Mouse (Mus musculus) heart, embryonic 16.5 days (tissue): ENCODE data around the gene Siglecg. TPM values are rescaled to one million over a fixed set of nuclear protein-coding genes. Genes with fewer than 3 reads are reported as not detected.
"Not testable (repeated sequence)": the region's sequence is repeated elsewhere in the genome, so short reads cannot be mapped to it uniquely, and the experiment has no call there.

Source experiments
- ATAC-seq: fragments of 200-750 bp; cut with Nextera tagmentation; replicated peaks from 2 replicates; pipeline ENCODE4 v1.8.0; 2017; ENCODE audit warnings: moderate number of reproducible peaks; ENCODE audit not compliant: insufficient read depth, low FRiP score; ENCODE audit errors: extremely low read depth
- H3K27ac ChIP-seq: fragments of 300-500 bp; sonication (generic); 2 replicates; pipeline ENCODE4 v1.5.1; 2014; ENCODE audit warnings: mild to moderate bottlenecking, low read length, control low read depth, moderate library complexity
- H3K27me3 ChIP-seq: fragments of 300-500 bp; sonication (generic); 2 replicates; pipeline ENCODE4 v1.6.1; 2014; ENCODE audit warnings: low read length, mixed read lengths; ENCODE audit not compliant: control insufficient read depth, insufficient read depth
- H3K36me3 ChIP-seq: fragments of 300-500 bp; sonication (generic); 2 replicates; pipeline ENCODE4 v1.6.1; 2014; ENCODE audit not compliant: control insufficient read depth, insufficient read depth
- H3K4me1 ChIP-seq: fragments of 300-500 bp; sonication (generic); 2 replicates; pipeline ENCODE4 v1.6.1; 2014; ENCODE audit warnings: low read length, mixed read lengths; ENCODE audit not compliant: control insufficient read depth, insufficient read depth
- H3K4me2 ChIP-seq: fragments of 300-500 bp; sonication (generic); 2 replicates; pipeline ENCODE4 v1.6.1; 2014; ENCODE audit warnings: low read depth, mild to moderate bottlenecking, control low read depth, low read length
- H3K4me3 ChIP-seq: fragments of 300-500 bp; sonication (generic); 2 replicates; pipeline ENCODE4 v1.5.1; 2014; ENCODE audit warnings: mild to moderate bottlenecking, control low read depth, low read length
- H3K9ac ChIP-seq: fragments of 300-500 bp; sonication (generic); 2 replicates; pipeline ENCODE4 v1.6.1; 2014; ENCODE audit warnings: low read length, control low read depth
- H3K9me3 ChIP-seq: fragments of 300-500 bp; sonication (generic); replicated peaks from 2 replicates; pipeline ENCODE4 v1.6.1; 2016; ENCODE audit warnings: low read length; ENCODE audit not compliant: control insufficient read depth
- WGBS: fragments of 180-500 bp; shearing (Covaris S2); extraction: QIAGEN DNeasy Blood & Tissue Kit; methylation state at CpG from one replicate; pipeline ENCODE4 v1.1.7; 2014; 5-methylcytosine and 5-hydroxymethylcytosine counted together
- polyA plus RNA-seq: library from polyadenylated mRNA; unstranded; fragments of >200 nt; fragmentation: Nextera tagmentation; extraction: Ambion mirVana; gene quantifications from 2 replicates; pipeline ENCODE4 v1.2.1, GENCODE M21; 2015

The Siglecg gene
- polyA plus RNA-seq, 1 experiment from 2014 or later, result 0.17 TPM

- Histone ChIP-seq H3K27me3 (no peaks in the 10 kb centered on the region), H3K4me2 (no peak overlapping the region), H3K9me3 (no peaks in the 10 kb centered on the region), H3K27ac (no peak overlapping the region), H3K4me3 (no peak overlapping the region), H3K36me3 (no peaks in the 10 kb centered on the region), H3K4me1 (no peaks in the 10 kb centered on the region), H3K9ac (no peak overlapping the region)
- 57% methylated on average over 3 of the region's 3 CpGs for WGBS
- ATAC-seq, result no peak
Measured at GRCm38 (mm10) chr7:43409084-43409483, 1.1 kb downstream of the Siglecg start.

- H3K36me3 ChIP-seq, H3K4me2 ChIP-seq, H3K27me3 ChIP-seq, H3K27ac ChIP-seq, H3K9me3 ChIP-seq, ATAC-seq, H3K4me1 ChIP-seq, H3K9ac ChIP-seq, H3K4me3 ChIP-seq: not testable (repeated sequence)
- 31% methylated on average over 4 of the region's 4 CpGs for WGBS
Measured at GRCm38 (mm10) chr7:43411724-43412123, 3.7 kb downstream of the Siglecg start.

- 82% methylated on average over 10 of the region's 10 CpGs for WGBS
- H3K27ac ChIP-seq, result no peak overlapping the region
- no peaks in the 10 kb centered on the region for H3K27me3 ChIP-seq
- no peaks in the 10 kb centered on the region for H3K4me1 ChIP-seq
- no peaks in the 10 kb centered on the region for H3K9me3 ChIP-seq
- H3K36me3 ChIP-seq, result no peaks in the 10 kb centered on the region
- H3K9ac ChIP-seq, result no peak overlapping the region
- no peak for ATAC-seq
- no peak overlapping the region for H3K4me3 ChIP-seq
- H3K4me2 ChIP-seq, result no peak overlapping the region
Measured at GRCm38 (mm10) chr7:43417298-43417697, 9.3 kb downstream of the Siglecg start.

- Histone ChIP-seq H3K27me3 (no peaks in the 10 kb centered on the region), H3K4me1 (peaks cover 2% of the 10 kb centered on the region; the same call in 1 of the 2 replicates), H3K9ac (no peak overlapping the region), H3K4me2 (peak overlapping the region; percentile 41; the same call in 1 of the 2 replicates), H3K4me3 (no peak overlapping the region), H3K27ac (no peak overlapping the region), H3K36me3 (no peaks in the 10 kb centered on the region), H3K9me3 (no peaks in the 10 kb centered on the region)
- WGBS, result 9% methylated on average over 11 of the region's 11 CpGs
- ATAC-seq, result peak; percentile 87
Measured at GRCm38 (mm10) chr7:43422995-43423617, 15.1 kb downstream of the Siglecg start.

- Histone ChIP-seq H3K27ac (no peak overlapping the region), H3K9me3 (no peaks in the 10 kb centered on the region), H3K4me3 (no peak overlapping the region), H3K36me3 (no peaks in the 10 kb centered on the region), H3K4me2 (no peak overlapping the region), H3K9ac (no peak overlapping the region), H3K27me3 (no peaks in the 10 kb centered on the region), H3K4me1 (peaks cover 2% of the 10 kb centered on the region; the same call in 1 of the 2 replicates)
- no peak; the same call in 1 of the 2 replicates for ATAC-seq
- WGBS, result 53% methylated on average over 3 of the region's 3 CpGs
Measured at GRCm38 (mm10) chr7:43423991-43424625, 16.1 kb downstream of the Siglecg start.

- Histone ChIP-seq H3K9me3 (no peaks in the 10 kb centered on the region), H3K27me3 (no peaks in the 10 kb centered on the region), H3K36me3 (no peaks in the 10 kb centered on the region), H3K27ac (no peak within 1 kb of the TSS), H3K9ac (no peak within 1 kb of the TSS), H3K4me2 (no peak within 1 kb of the TSS), H3K4me3 (no peak within 1 kb of the TSS), H3K4me1 (peaks cover 2% of the 10 kb centered on the region; the same call in 1 of the 2 replicates)
- 72% methylated on average over 8 of the region's 8 CpGs for WGBS
- ATAC-seq, result no peak
Measured at GRCm38 (mm10) chr7:43427406-43427805, 19.4 kb downstream of the Siglecg start, which contains the start of gene Lim2. Gene Lim2, plus strand, starts transcription at chr7:43427670.

- H3K4me2 ChIP-seq, result no peak overlapping the region
- no peak overlapping the region for H3K9ac ChIP-seq
- H3K9me3 ChIP-seq, result no peaks in the 10 kb centered on the region
- no peaks in the 10 kb centered on the region for H3K4me1 ChIP-seq
- no peaks in the 10 kb centered on the region for H3K36me3 ChIP-seq
- ATAC-seq, result no peak
- H3K27ac ChIP-seq, result no peak overlapping the region
- no peaks in the 10 kb centered on the region for H3K27me3 ChIP-seq
- H3K4me3 ChIP-seq, result no peak overlapping the region
- 38% methylated on average over 4 of the region's 4 CpGs for WGBS
Measured at GRCm38 (mm10) chr7:43429500-43429899, 21.5 kb downstream of the Siglecg start.

- no peak overlapping the region for H3K9ac ChIP-seq
- no peak overlapping the region for H3K4me2 ChIP-seq
- H3K4me3 ChIP-seq, result no peak overlapping the region
- no peak for ATAC-seq
- no peaks in the 10 kb centered on the region for H3K9me3 ChIP-seq
- no peaks in the 10 kb centered on the region for H3K27me3 ChIP-seq
- 59% methylated on average over 4 of the region's 4 CpGs for WGBS
- H3K4me1 ChIP-seq, result no peaks in the 10 kb centered on the region
- H3K36me3 ChIP-seq, result no peaks in the 10 kb centered on the region
- H3K27ac ChIP-seq, result no peak overlapping the region
Measured at GRCm38 (mm10) chr7:43432891-43433290, 24.9 kb downstream of the Siglecg start.

- no peaks in the 10 kb centered on the region for H3K4me1 ChIP-seq
- H3K9ac ChIP-seq, result no peak overlapping the region
- no peaks in the 10 kb centered on the region for H3K9me3 ChIP-seq
- no peak overlapping the region for H3K4me2 ChIP-seq
- H3K36me3 ChIP-seq, result no peaks in the 10 kb centered on the region
- H3K27me3 ChIP-seq, result no peaks in the 10 kb centered on the region
- H3K27ac ChIP-seq, result no peak overlapping the region
- WGBS, result 88% methylated on average over 5 of the region's 5 CpGs
- H3K4me3 ChIP-seq, result no peak overlapping the region
- no peak for ATAC-seq
Measured at GRCm38 (mm10) chr7:43434676-43435075, 26.7 kb downstream of the Siglecg start.
